Mouse (Mus musculus) CH12.LX (cell line): ENCODE results near the gene Nexn. TPM values are rescaled to one million over a fixed set of nuclear protein-coding genes. Genes with fewer than 3 reads are reported as not detected.

Source experiments
- DNase-seq: peaks from one replicate; pipeline ENCODE4 v3.0.0-alpha.2; 2013; ENCODE audit errors: extremely low read depth
- H3K27ac ChIP-seq: 2 replicates; pipeline ENCODE4 v1.5.1; 2012; ENCODE audit warnings: low read depth, mild to moderate bottlenecking, control low read depth, moderate library complexity; ENCODE audit not compliant: insufficient read depth
- H3K27me3 ChIP-seq: replicated peaks from 2 replicates; pipeline ENCODE3; 2012; ENCODE audit warnings: inconsistent platforms
- H3K36me3 ChIP-seq, 2 experiments: replicated peaks in 1 of 2; 2 replicates each; pipeline versions ENCODE3 to v1.6.1; 2012; ENCODE audit warnings: inconsistent platforms in 1 of 2, low read length in 1 of 2, mild to moderate bottlenecking in 1 of 2, mixed read lengths in 1 of 2, moderate library complexity in 1 of 2; ENCODE audit not compliant: control insufficient read depth in 1 of 2, insufficient read depth in 1 of 2
- H3K4me1 ChIP-seq, 2 experiments: 2 replicates each; pipeline ENCODE4 v1.6.1; 2012; ENCODE audit warnings: inconsistent platforms in 1 of 2, moderate library complexity in 1 of 2; ENCODE audit not compliant: insufficient read depth in 2 of 2, control insufficient read depth in 1 of 2
- H3K4me2 ChIP-seq: 2 replicates; pipeline ENCODE4 v1.6.1; 2012; ENCODE audit warnings: low read depth, mild to moderate bottlenecking, control low read depth; ENCODE audit not compliant: poor library complexity, insufficient read depth, severe bottlenecking
- H3K4me3 ChIP-seq, 3 experiments: fragments of 150-350 bp in 1 of 3; sonication (generic) in 1 of 3; replicated peaks in 1 of 3; 2 replicates each; pipeline versions ENCODE3 to v1.5.1; 2011 to 2012; ENCODE audit warnings: low read depth in 2 of 3, low read length in 2 of 3, mild to moderate bottlenecking in 2 of 3, moderate library complexity in 2 of 3, control low read depth in 1 of 3, improper control_type of control experiment in 1 of 3, inconsistent platforms in 1 of 3, mixed read lengths in 1 of 3; ENCODE audit not compliant: poor library complexity in 1 of 3
- H3K79me2 ChIP-seq: replicated peaks from 2 replicates; pipeline ENCODE4 v1.6.1; 2012; ENCODE audit warnings: mild to moderate bottlenecking, moderate library complexity; ENCODE audit not compliant: control insufficient read depth, poor library complexity, insufficient read depth, severe bottlenecking; ENCODE audit errors: extremely low read depth
- H3K9ac ChIP-seq: 2 replicates; pipeline ENCODE4 v1.6.1; 2012; ENCODE audit warnings: low read depth, mild to moderate bottlenecking, control low read depth, moderate library complexity; ENCODE audit not compliant: insufficient read depth
- H3K9me3 ChIP-seq: replicated peaks from 2 replicates; pipeline ENCODE3; 2012; ENCODE audit warnings: low read length, inconsistent platforms, mixed read lengths
- CHD1 ChIP-seq: IDR thresholded peaks from 2 replicates; pipeline ENCODE4 v1.6.1; 2012; ENCODE audit warnings: low read depth, low read length, improper control_type of control experiment, inconsistent platforms
- CTCF ChIP-seq, 2 experiments: IDR thresholded peaks in 1 of 2; conservative IDR thresholded peaks in 1 of 2; 2 replicates each; pipeline ENCODE4 v1.5.1; 2011 to 2012; ENCODE audit warnings: low read depth in 2 of 2, low read length in 2 of 2, improper control_type of control experiment in 1 of 2, inconsistent platforms in 1 of 2, mild to moderate bottlenecking in 1 of 2, moderate library complexity in 1 of 2
- E2F4 ChIP-seq: IDR thresholded peaks from 2 replicates; pipeline ENCODE4 v1.6.1; 2011; ENCODE audit warnings: low read depth, low read length, improper control_type of control experiment; ENCODE audit not compliant: insufficient replicate concordance
- IRF4 ChIP-seq: IDR thresholded peaks from 2 replicates; pipeline ENCODE4 v1.6.1; 2014; ENCODE audit warnings: low read depth, mild to moderate bottlenecking, inconsistent platforms, low read length, improper control_type of control experiment
- JUN ChIP-seq: IDR thresholded peaks from 2 replicates; pipeline ENCODE4 v1.6.1; 2011; ENCODE audit warnings: low read depth, mild to moderate bottlenecking, low read length, improper control_type of control experiment, moderate library complexity; ENCODE audit not compliant: insufficient read depth
- JUND ChIP-seq: conservative IDR thresholded peaks from 2 replicates; pipeline ENCODE4 v1.6.1; 2011; ENCODE audit warnings: low read depth, low read length, improper control_type of control experiment
- MAFK ChIP-seq: IDR thresholded peaks from 2 replicates; pipeline ENCODE4 v1.6.1; 2011; ENCODE audit warnings: low read length, improper control_type of control experiment; ENCODE audit not compliant: insufficient replicate concordance
- MXI1 ChIP-seq: IDR thresholded peaks from 2 replicates; pipeline ENCODE4 v1.6.1; 2011; ENCODE audit warnings: mild to moderate bottlenecking, low read depth, low read length, improper control_type of control experiment
- MYC ChIP-seq: IDR thresholded peaks from 2 replicates; pipeline ENCODE4 v1.6.1; 2011; ENCODE audit warnings: low read depth, mild to moderate bottlenecking, improper control_type of control experiment, low read length
- NRF1 ChIP-seq: IDR thresholded peaks from 2 replicates; pipeline ENCODE4 v1.6.1; 2014; ENCODE audit warnings: low read depth, mild to moderate bottlenecking, inconsistent platforms, low read length, improper control_type of control experiment, moderate library complexity
- POLR2A ChIP-seq: IDR thresholded peaks from 2 replicates; pipeline ENCODE4 v1.6.1; 2011; ENCODE audit warnings: low read depth, mild to moderate bottlenecking, improper control_type of control experiment, low read length
- RAD21 ChIP-seq: IDR thresholded peaks from 2 replicates; pipeline ENCODE4 v1.6.1; 2011; ENCODE audit warnings: low read depth, mild to moderate bottlenecking, low read length, improper control_type of control experiment, moderate library complexity
- SIN3A ChIP-seq: IDR thresholded peaks from 2 replicates; pipeline ENCODE4 v1.6.1; 2012; ENCODE audit warnings: low read length, improper control_type of control experiment, inconsistent platforms
- SMC3 ChIP-seq: IDR thresholded peaks from 2 replicates; pipeline ENCODE4 v1.6.1; 2011; ENCODE audit warnings: low read depth, low read length, improper control_type of control experiment
- TBP ChIP-seq: conservative IDR thresholded peaks from 2 replicates; pipeline ENCODE4 v1.6.1; 2011; ENCODE audit warnings: low read depth, low read length, improper control_type of control experiment
- UBTF ChIP-seq: IDR thresholded peaks from 2 replicates; pipeline ENCODE4 v1.6.1; 2012; ENCODE audit warnings: low read depth, mild to moderate bottlenecking, inconsistent platforms, low read length, improper control_type of control experiment, moderate library complexity
- USF2 ChIP-seq: conservative IDR thresholded peaks from 2 replicates; pipeline ENCODE4 v1.6.1; 2011; ENCODE audit warnings: low read depth, low read length, improper control_type of control experiment
- ZC3H11A ChIP-seq: IDR thresholded peaks from 2 replicates; pipeline ENCODE4 v1.6.1; 2012; ENCODE audit warnings: low read depth, mild to moderate bottlenecking, inconsistent platforms, low read length, improper control_type of control experiment
- ZNF384 ChIP-seq: IDR thresholded peaks from 2 replicates; pipeline ENCODE4 v1.6.1; 2012; ENCODE audit warnings: low read depth, low read length, improper control_type of control experiment, inconsistent platforms
- dilution Hi-C: fragments of 300-500 bp; cut with MboI; formaldehyde crosslinking; loops from 2 replicates; pipeline ENCODE4 v1.14.3; 2020; ENCODE audit warnings: low sequenced_read_pairs; ENCODE audit not compliant: extremely low pct_unique_long_range_greater_than_20kb, extremely low pct_ligation_motif_present
- in situ Hi-C: fragments of 300-500 bp; cut with MboI; formaldehyde crosslinking; loops from 3 replicates; pipeline ENCODE4 v1.14.3; 2019; ENCODE audit warnings: low sequenced_read_pairs, low pct_ligation_motif_present, low pct_unique_long_range_greater_than_20kb, mixed read lengths
- polyA plus RNA-seq: library from polyadenylated mRNA; unstranded; fragments of >175 nt; gene quantifications from 2 replicates; pipeline ENCODE4 v1.2.1, GENCODE M21; 2012; ENCODE audit warnings: low read depth; ENCODE audit not compliant: insufficient read length
- total RNA-seq, 2 experiments: library from RNA; depleted of rRNA; stranded (reverse); fragments of 300-350 nt in 1 of 2; fragments of >200 nt in 1 of 2; gene quantifications; 2 replicates each; pipeline ENCODE4 v1.2.3; 2012 to 2014

Nexn gene
- total and polyA plus RNA-seq, 3 experiments = 0.08 to 0.17 TPM; not detected in 1

GRCm38 (mm10) chr3:152192238-152192931 is 73.8 kb downstream of the Nexn start (continued):
- no peak for TF ChIP-seq UBTF
- TF ChIP-seq USF2 = 0 out of 2 replicates have a peak, but pooled peaks have one; percentile 5
- no peak for TF ChIP-seq ZC3H11A
- TF ChIP-seq JUN = no peak
- TF ChIP-seq SMC3 = no peak
- TF ChIP-seq, all 38 proteins: peak for 13

GRCm38 (mm10) chr3:152191791-152192237 is 74.3 kb downstream of the Nexn start:
- peaks cover under 1 to 6% of the 10 kb centered on the region in 2 experiments for H3K36me3 ChIP-seq
- no peak for TF ChIP-seq SMC3
- TF ChIP-seq TBP = peak; percentile 59
- peak; percentile 69 for TF ChIP-seq RAD21
- TF ChIP-seq MAFK = no peak
- no peak for TF ChIP-seq ZNF384
- TF ChIP-seq MYC = no peak; the same call in 1 of the 2 replicates
- peak; percentile 44; the same call in 1 of the 2 replicates for TF ChIP-seq POLR2A
- no peak for TF ChIP-seq USF2
- peak; percentile 9 to 57; a peak in 3 of 4 replicates for TF ChIP-seq CTCF (conservative IDR thresholded peaks at IDR 0.05 in 1 of 2, IDR thresholded peaks at IDR 0.05 in 1 of 2; ENCODE audit: low read depth in 2 of 2, low read length in 2 of 2)
- no peak; the same call in 1 of the 2 replicates for TF ChIP-seq CHD1
- peak; percentile 90 for TF ChIP-seq MXI1
- no peak; the same call in 1 of the 2 replicates for TF ChIP-seq JUND
- no peak for TF ChIP-seq E2F4
- TF ChIP-seq NRF1 = no peak
- 0 out of 2 replicates have a peak, but pooled peaks have one; percentile 29 for TF ChIP-seq IRF4
- TF ChIP-seq SIN3A = peak; percentile 79; the same call in 1 of the 2 replicates
- no peak for TF ChIP-seq ZC3H11A
- H3K27me3 ChIP-seq = peaks cover 2% of the 10 kb centered on the region
- H3K27ac ChIP-seq = peak overlapping the region; percentile 14; the same call in 1 of the 2 replicates
- no peaks in the 10 kb centered on the region for H3K9me3 ChIP-seq
- H3K4me1 ChIP-seq = peaks cover 7 to 38% of the 10 kb centered on the region in 2 experiments
- H3K9ac ChIP-seq = peak overlapping the region; percentile 99
- DNase-seq = peak; percentile 70
- H3K79me2 ChIP-seq = peaks cover 24% of the 10 kb centered on the region
- peak overlapping the region; percentile 62 to 89 (median 70) for H3K4me3 ChIP-seq
- dilution Hi-C loops = no loop called here
- peak overlapping the region; percentile 47 for H3K4me2 ChIP-seq
- in situ Hi-C loops = loop anchor here (5.0 kb wide), 1 partner anchor 70 kb away; no protein-coding TSS in a partner anchor
